Mouse (Mus musculus): ENCODE measurements around the gene Gm20820. TPM values are rescaled to one million over a fixed set of nuclear protein-coding genes. Genes with fewer than 3 reads are reported as not detected.
"Not testable (repeated sequence)": the region's sequence is repeated elsewhere in the genome, so short reads cannot be mapped to it uniquely, and the experiment has no call there.

Gm20820 gene
- polyA plus RNA-seq (2015; fragmentation: Nextera tagmentation; extraction: Ambion mirVana), result not detected in 2 replicates

DNA sequence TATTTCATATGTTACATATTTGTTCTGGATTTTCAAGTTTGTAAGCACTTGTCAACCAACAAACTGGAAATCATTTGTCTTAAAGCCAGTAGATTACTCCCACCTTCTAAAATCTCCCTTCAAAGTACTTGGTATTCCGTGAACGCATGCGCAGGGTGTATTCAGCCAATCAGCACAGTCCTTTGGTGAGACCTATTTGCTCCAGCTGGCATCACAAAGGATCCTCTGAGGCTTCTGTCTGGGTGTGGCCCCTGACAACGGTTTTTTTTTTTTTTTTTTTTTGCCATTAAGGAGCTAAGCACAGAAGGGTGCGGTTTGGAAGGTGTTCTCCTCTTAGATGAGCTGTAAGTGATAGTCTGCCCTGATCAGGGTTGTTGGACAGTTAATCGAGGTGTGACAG is at the start of gene Gm20820:
Gene Gm20820, plus strand, starts transcription at position 301 of the 400 bp plus-strand sequence.
- not testable (repeated sequence) for H3K4me1 ChIP-seq (replicated peaks); H3K36me3 ChIP-seq; ATAC-seq (replicated peaks; ENCODE audit: insufficient number of reproducible peaks, insufficient read depth, low FRiP score, low read depth); H3K27me3 ChIP-seq; H3K9me3 ChIP-seq (replicated peaks); H3K9ac ChIP-seq; H3K4me2 ChIP-seq; H3K4me3 ChIP-seq; H3K27ac ChIP-seq
- WGBS, result no CpG with 5 or more reads among the region's 6 CpGs
